Mouse (Mus musculus) kidney, postnatal 4 days (tissue): ENCODE data around the gene Serpina9.
"Not testable (repeated sequence)": the region's sequence is repeated elsewhere in the genome, so short reads cannot be mapped to it uniquely, and the experiment has no call there.

Experiments
- DNase-seq, 2 experiments: peaks; one replicate each; pipeline ENCODE4 v3.0.0; 2021; ENCODE audit warnings: mixed read lengths in 2 of 2

Serpina9 gene

GRCm38 (mm10) chr12:103988754-103989513 is 24.6 kb downstream of the Serpina9 start:
- peak in 1 of 2 experiments; percentile 17 for DNase-seq

- DNase-seq = no peak
Measured at GRCm38 (mm10) chr12:103985868-103986267, 27.7 kb downstream of the Serpina9 start.

DNA sequence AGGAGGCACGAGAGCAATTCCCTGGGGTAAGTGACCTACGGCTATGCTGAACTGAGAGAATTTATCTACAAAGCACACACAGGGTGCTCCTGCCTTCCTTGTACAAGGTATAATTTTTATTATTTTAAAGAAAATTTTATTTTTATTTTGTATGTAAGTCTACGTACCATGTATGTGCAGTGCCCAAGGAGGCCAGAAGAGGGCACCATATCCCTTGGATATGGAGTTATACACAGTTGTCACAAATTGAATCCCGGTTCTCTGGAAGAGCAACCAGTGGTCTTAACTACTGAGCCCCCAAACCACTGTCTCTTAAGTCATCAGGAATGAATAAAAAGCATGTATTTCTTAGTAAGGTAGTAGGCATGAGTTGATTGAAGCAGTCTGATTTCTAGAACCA is 28.6 kb downstream of the Serpina9 start:
- peak; percentile 77 to 79 for DNase-seq

GRCm38 (mm10) chr12:103981646-103982360 is 31.8 kb downstream of the Serpina9 start:
- DNase-seq = no peak

- DNase-seq = no peak
Measured at GRCm38 (mm10) chr12:103978294-103978693, 35.3 kb downstream of the Serpina9 start.

GRCm38 (mm10) chr12:103977846-103978245 is 35.7 kb downstream of the Serpina9 start:
- DNase-seq = peak; percentile 50 to 62

GRCm38 (mm10) chr12:103977060-103977459 is 36.5 kb downstream of the Serpina9 start:
- no peak for DNase-seq

DNA sequence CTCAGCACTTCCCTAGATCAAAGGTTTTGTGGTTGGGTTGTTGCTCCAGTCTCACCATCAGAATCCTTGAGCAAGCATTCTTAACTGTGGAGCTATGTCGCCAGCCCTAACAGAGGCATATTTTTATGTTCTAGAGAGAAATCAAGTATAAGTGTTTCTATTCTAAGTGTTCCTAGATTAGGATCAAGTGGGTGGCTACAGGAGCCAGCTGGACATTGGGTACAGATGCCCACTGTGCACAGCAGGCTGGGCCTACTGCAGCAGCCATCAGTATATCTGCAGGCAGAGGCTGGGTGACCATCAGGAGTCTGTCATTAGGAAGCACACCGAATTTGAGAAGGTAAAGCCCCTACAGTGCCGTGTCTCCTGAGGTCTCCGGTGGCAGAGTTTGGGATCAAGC is 42.5 kb downstream of the Serpina9 start:
- DNase-seq = no peak

- DNase-seq = no peak
Measured at GRCm38 (mm10) chr12:103969577-103970116, 43.9 kb downstream of the Serpina9 start.

GRCm38 (mm10) chr12:103966761-103967160 is 46.8 kb downstream of the Serpina9 start:
- DNase-seq = no peak

- peak in 1 of 2 experiments; percentile 8 for DNase-seq
Measured at GRCm38 (mm10) chr12:103963288-103963687, 50.3 kb downstream of the Serpina9 start.

- no peak for DNase-seq
Measured at GRCm38 (mm10) chr12:103962860-103963259, 50.7 kb downstream of the Serpina9 start.

- no peak for DNase-seq
Measured at GRCm38 (mm10) chr12:103962337-103962736, 51.2 kb downstream of the Serpina9 start.

GRCm38 (mm10) chr12:103961716-103962115 is 51.8 kb downstream of the Serpina9 start:
- DNase-seq = no peak

DNA sequence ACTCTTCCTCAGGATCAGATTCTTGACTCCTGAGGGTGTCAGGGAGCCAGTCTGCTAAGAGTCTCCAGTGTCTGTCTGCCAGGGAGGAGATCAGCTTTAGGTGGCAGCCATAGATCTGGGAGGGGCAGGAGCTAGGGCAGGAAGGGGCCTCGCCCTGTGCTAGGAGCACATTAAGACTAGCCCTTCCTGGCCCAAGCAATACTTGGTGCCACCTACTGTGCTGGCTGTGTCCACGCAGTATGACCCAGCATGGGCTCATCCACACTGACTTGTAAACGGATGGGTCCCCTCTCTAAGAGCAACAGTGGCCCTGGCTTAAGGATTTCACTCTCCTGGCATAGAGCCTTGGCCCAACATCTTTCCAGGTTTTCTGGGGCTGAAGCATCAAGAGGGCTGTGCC is 54.8 kb downstream of the Serpina9 start, which contains the start of gene Serpina1e:
Serpina1e (minus strand) TSS at position 178 of the 400 bp plus-strand sequence.
- DNase-seq = no peak

DNA sequence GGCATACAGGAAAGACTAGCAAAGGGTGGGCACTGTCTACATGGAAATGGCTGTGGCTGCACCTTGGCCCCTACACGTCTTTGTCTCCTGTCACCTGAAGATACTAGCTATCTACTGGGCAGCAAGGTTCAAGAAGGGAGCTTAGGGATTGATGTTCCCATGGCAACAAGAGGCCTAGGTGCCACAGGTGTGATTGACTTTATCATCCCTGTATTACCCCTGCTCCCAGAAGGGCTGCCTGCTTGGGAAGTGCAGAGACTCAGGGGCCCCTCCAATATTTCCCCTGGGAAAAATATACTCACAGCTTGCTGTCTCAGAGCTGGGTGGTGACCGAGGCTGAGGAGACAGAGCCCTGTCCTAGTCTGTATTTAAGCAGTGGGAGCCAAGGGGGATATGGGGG is 57.0 kb downstream of the Serpina9 start:
- not testable (repeated sequence) for DNase-seq

GRCm38 (mm10) chr12:103952972-103953371 is 60.6 kb downstream of the Serpina9 start:
- not testable (repeated sequence) for DNase-seq

GRCm38 (mm10) chr12:103946243-103946642 is 67.3 kb downstream of the Serpina9 start:
- DNase-seq = no peak
